Mouse (Mus musculus) hindbrain, embryonic 10.5 days (tissue): ENCODE measurements at regions not wholly inside any gene's neighbourhood (a gene's known extent, or its start where the extent isn't known, plus 50 kb on each side); places are given as distances from the start of the nearest gene placed in this dataset.

Experiments used
- DNase-seq: peaks from one replicate; pipeline ENCODE4 v3.0.0-alpha.2; 2017; ENCODE audit warnings: low spot score
- H3K27ac ChIP-seq: fragments of 300-500 bp; sonication (generic); 2 replicates; pipeline ENCODE4 v1.5.1; 2016; ENCODE audit warnings: mild to moderate bottlenecking, moderate library complexity
- H3K27me3 ChIP-seq: fragments of 300-500 bp; sonication (generic); 2 replicates; pipeline ENCODE4 v1.6.1; 2016; ENCODE audit warnings: mild to moderate bottlenecking; ENCODE audit not compliant: poor library complexity, insufficient read depth, severe bottlenecking
- H3K36me3 ChIP-seq: fragments of 300-500 bp; sonication (generic); 2 replicates; pipeline ENCODE4 v1.6.1; 2016; ENCODE audit warnings: mild to moderate bottlenecking, moderate library complexity
- H3K4me1 ChIP-seq: fragments of 300-500 bp; sonication (generic); replicated peaks from 2 replicates; pipeline ENCODE4 v1.6.1; 2016; ENCODE audit warnings: mild to moderate bottlenecking
- H3K4me3 ChIP-seq: fragments of 300-500 bp; sonication (generic); 2 replicates; pipeline ENCODE4 v1.5.1; 2016; ENCODE audit warnings: mild to moderate bottlenecking, moderate library complexity
- H3K9me3 ChIP-seq: fragments of 300-500 bp; sonication (generic); 2 replicates; pipeline ENCODE4 v1.6.1; 2016; ENCODE audit warnings: mild to moderate bottlenecking, moderate library complexity
- WGBS: fragments of 180-500 bp; shearing (Covaris S2); methylation state at CpG from one replicate; pipeline ENCODE4 v1.1.7; 2016; 5-methylcytosine and 5-hydroxymethylcytosine counted together

DNA sequence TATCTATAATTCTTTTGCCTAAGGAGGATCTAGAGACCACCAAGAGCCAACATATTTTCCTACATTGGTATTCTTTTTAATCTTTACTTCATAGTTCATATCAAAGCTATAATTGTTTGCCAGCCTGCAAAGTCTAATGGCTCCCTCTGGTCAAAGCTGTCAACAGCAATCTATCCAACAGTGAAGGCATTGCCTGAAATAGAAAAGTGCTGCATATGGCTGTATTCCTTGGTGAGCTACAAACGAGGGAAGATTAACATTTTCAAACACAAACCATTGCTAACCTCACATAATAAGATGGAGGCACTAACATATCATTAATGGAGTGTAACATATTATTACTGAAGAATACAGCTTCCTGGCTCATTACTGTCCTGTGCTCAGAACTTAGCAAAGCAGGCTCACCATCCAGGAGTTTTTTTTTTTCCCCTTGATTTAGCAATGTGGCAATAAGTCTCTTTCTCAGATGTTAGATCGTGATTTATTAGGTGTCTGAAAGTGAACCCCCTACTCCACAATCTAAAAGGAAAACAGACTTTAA, 66.3 kb upstream of the Sema3a start:
- Histone ChIP-seq H3K4me1 (no peaks in the 10 kb centered on the region), H3K27ac (no peak overlapping the region), H3K27me3 (no peaks in the 10 kb centered on the region), H3K4me3 (no peak overlapping the region), H3K9me3 (no peaks in the 10 kb centered on the region), H3K36me3 (no peaks in the 10 kb centered on the region)
- WGBS, result 70% methylated on average over 2 of the region's 2 CpGs
- no peak for DNase-seq

DNA sequence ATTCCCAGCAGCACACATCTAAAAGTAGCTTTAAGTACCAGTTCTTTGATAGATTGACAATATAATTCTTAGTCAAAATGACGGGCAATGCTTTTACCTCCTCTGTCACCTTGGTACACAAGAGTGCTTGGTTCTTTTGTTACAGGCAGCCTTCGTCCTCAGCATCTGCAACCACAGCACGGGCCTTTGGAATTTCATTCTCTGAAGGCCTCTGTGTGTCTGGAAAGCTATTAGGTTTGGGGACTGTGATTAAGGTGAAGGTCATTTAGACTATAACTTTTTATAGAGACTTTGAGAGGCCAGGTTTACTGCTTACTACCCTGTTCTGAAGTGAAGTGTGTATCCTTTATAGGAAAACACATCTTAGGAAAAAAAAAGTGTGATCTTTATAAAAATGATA, 58.3 kb upstream of the Sema3a start:
- WGBS, result 47% methylated on average over 3 of the region's 3 CpGs
- H3K36me3 ChIP-seq, result no peaks in the 10 kb centered on the region

More for the DNA sequence above, 58.3 kb upstream of the Sema3a start:
- Histone ChIP-seq H3K27me3 (no peaks in the 10 kb centered on the region), H3K4me3 (no peak overlapping the region), H3K27ac (no peak overlapping the region), H3K4me1 (no peaks in the 10 kb centered on the region), H3K9me3 (no peaks in the 10 kb centered on the region)
- no peak for DNase-seq
